9 mouse cellular contexts compared by ENCODE assay signal in the genomic region with DNA sequence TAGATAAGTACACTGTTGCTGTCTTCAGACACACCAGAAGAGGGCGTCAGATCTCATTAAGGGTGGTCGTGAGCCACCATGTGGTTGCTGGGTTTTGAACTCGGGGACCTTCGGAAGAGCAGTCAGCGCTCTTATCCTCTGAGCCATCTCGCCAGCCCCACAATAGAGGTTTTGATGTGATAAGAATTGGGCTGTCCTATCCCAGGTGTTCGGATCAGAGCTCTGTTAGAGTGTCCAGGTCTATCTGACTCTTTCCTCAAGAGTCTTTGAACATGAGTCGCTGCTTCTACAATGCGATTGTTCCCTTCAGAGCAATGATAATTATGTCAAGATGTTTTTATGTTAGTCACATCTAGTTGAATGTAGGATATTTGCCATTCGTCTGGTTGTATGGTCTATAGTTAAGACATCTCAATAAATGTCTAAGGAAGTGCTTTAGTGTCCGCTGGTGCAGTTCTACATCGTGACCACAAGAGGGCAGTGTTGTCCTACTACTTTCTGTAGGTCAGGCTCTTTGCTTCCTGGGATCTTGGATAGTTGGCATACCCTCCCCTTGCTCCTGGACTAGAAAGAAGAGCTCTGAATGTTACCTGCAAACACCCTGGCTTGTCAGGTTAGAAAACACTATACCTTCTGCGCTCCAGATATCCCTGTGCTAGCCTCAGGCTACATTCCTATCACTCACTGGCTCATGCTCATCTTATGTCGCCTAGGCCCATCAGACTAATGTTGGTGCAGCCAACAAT. TPM values are rescaled to one million over a fixed set of nuclear protein-coding genes. Genes with fewer than 3 reads are reported as not detected.
DNase-seq lines count a peak whose midpoint lies in the region; ATAC-seq and TF ChIP-seq lines count a peak whose summit lies in the region.
"Had no signal": no experiment of that assay in that cellular context is flagged by ENCODE, and none has a peak within 500 bp of the region (broad histone marks: within the 10 kb centered on the region; RNA-seq: fewer than 3 reads in every experiment).

No protein-coding gene starts in this region.

- 33% methylated on average over 14 of the region's 14 CpGs for WGBS in kidney, adult 2 months
- 34% methylated on average over 14 of the region's 14 CpGs for WGBS in midbrain, embryonic 12.5 days

- H3K36me3 ChIP-seq in kidney, adult 2 months (ENCODE audit: control insufficient read depth, insufficient read depth, low read length), result no peaks in the 10 kb centered on the region
- H3K36me3 ChIP-seq in midbrain, embryonic 12.5 days, result no peaks in the 10 kb centered on the region

- H3K4me3 ChIP-seq in embryonic fibroblast, embryonic 13.5 days (ENCODE audit: insufficient read depth, low read length), result no peak overlapping the region
- no peak overlapping the region for H3K4me3 ChIP-seq in kidney, adult 2 months (ENCODE audit: insufficient read depth, low read depth, low read length)
- H3K4me3 ChIP-seq in midbrain, embryonic 12.5 days, result no peak overlapping the region

- H3K27ac ChIP-seq in embryonic fibroblast, embryonic 13.5 days (ENCODE audit: insufficient read depth, low read length), result no peak overlapping the region
- no peak overlapping the region for H3K27ac ChIP-seq in kidney, adult 2 months (ENCODE audit: insufficient read depth, low read depth, low read length)
- no peak overlapping the region for H3K27ac ChIP-seq in midbrain, embryonic 12.5 days (replicated peaks)

- ATAC-seq in midbrain, embryonic 12.5 days (ENCODE audit: low FRiP score, low read depth), result peak; percentile 27; the same call in 1 of the 2 replicates

- TF ChIP-seq POLR2A in embryonic fibroblast, embryonic 13.5 days (IDR thresholded peaks at IDR 0.05; ENCODE audit: low read depth, low read length), result no peak
- TF ChIP-seq POLR2A in kidney, adult 2 months (IDR thresholded peaks at IDR 0.05; ENCODE audit: low read depth, low read length), result no peak

- H3K9me3 ChIP-seq in midbrain, embryonic 12.5 days, result no peaks in the 10 kb centered on the region

- no peaks in the 10 kb centered on the region for H3K27me3 ChIP-seq in kidney, adult 2 months (replicated peaks; ENCODE audit: control insufficient read depth, insufficient read depth, low read length)
- no peaks in the 10 kb centered on the region for H3K27me3 ChIP-seq in midbrain, embryonic 12.5 days

- TF ChIP-seq CTCF in embryonic fibroblast, embryonic 13.5 days (IDR thresholded peaks at IDR 0.05; ENCODE audit: borderline replicate concordance, insufficient read depth, low read length), result peak; percentile 48; the same call in 1 of the 2 replicates
- TF ChIP-seq CTCF in kidney, adult 2 months (conservative IDR thresholded peaks at IDR 0.05; ENCODE audit: insufficient read depth, insufficient read length, low read depth, low read length), result peak; percentile 89

- H3K9ac ChIP-seq in midbrain, embryonic 12.5 days (replicated peaks), result no peak overlapping the region

- peak; percentile 18 for DNase-seq in adrenal gland, adult 2 months
- no peak for DNase-seq in adrenal gland, adult 8-10 months
- DNase-seq in right cerebral cortex, adult 2 months (ENCODE audit: low spot score in 2 of 2), result peak; percentile 30 to 35
- DNase-seq in right cerebral cortex, postnatal 25 days, result no peak
- peak; percentile 43 for DNase-seq in kidney, adult 2 months
- DNase-seq in spleen, adult 18-20 months, result no peak

- H3K4me2 ChIP-seq in midbrain, embryonic 12.5 days (replicated peaks), result no peak overlapping the region

- no peaks in the 10 kb centered on the region for H3K4me1 ChIP-seq in embryonic fibroblast, embryonic 13.5 days (ENCODE audit: control insufficient read depth, insufficient read depth, low read length)
- no peaks in the 10 kb centered on the region for H3K4me1 ChIP-seq in kidney, adult 2 months (ENCODE audit: control insufficient read depth, insufficient read depth, low read length)
- no peaks in the 10 kb centered on the region for H3K4me1 ChIP-seq in midbrain, embryonic 12.5 days

RNA-seq across cellular contexts. Expression of a gene that starts 3.8 kb away (rescaled TPM):
- total RNA-seq in adrenal gland, adult 2 months (2021), result not detected
- polyA plus RNA-seq in adrenal gland, adult 2 months (2012; rRNA removed), result not detected in 2 replicates
- not detected for total RNA-seq in adrenal gland, adult 8-10 months (2022)
- polyA plus RNA-seq in embryonic fibroblast, embryonic 13.5 days (2011; ENCODE audit: insufficient read length, low read depth, missing spikeins), result not detected in 2 replicates
- polyA plus RNA-seq in kidney, adult 2 months (2012; rRNA removed), result not detected in 2 replicates
- not detected in 2 replicates for polyA plus RNA-seq in midbrain, embryonic 12.5 days (2016; fragmentation: Nextera tagmentation; extraction: Ambion mirVana)
- polyA plus RNA-seq: heart, embryonic 16.5 days had no signal

RNA-seq across cellular contexts. Expression of a gene that starts 8.4 kb away (rescaled TPM):
- 1 to 10 TPM; 2.7 to 3.0 TPM for total RNA-seq in adrenal gland, adult 2 months (2021)
- polyA plus RNA-seq in adrenal gland, adult 2 months (2012; rRNA removed), result 0.06 and 0.11 TPM in 2 replicates
- total RNA-seq in adrenal gland, adult 8-10 months (2022), result 1 to 10 TPM; 1.7 to 4.7 (median 3.3) TPM
- 1.6 and 2.2 TPM in 2 replicates for polyA plus RNA-seq in embryonic fibroblast, embryonic 13.5 days (2011; ENCODE audit: insufficient read length, low read depth, missing spikeins)
- 0.49 and 0.75 TPM in 2 replicates for polyA plus RNA-seq in kidney, adult 2 months (2012; rRNA removed)
- 2.1 and 2.4 TPM in 2 replicates for polyA plus RNA-seq in midbrain, embryonic 12.5 days (2016; fragmentation: Nextera tagmentation; extraction: Ambion mirVana)

RNA-seq across cellular contexts. Expression of a gene that starts 13.8 kb away (rescaled TPM):
- total RNA-seq in adrenal gland, adult 2 months (2021), result not detected
- polyA plus RNA-seq in adrenal gland, adult 2 months (2012; rRNA removed), result 0.09 and 0.20 TPM in 2 replicates
- not detected for total RNA-seq in adrenal gland, adult 8-10 months (2022)
- not detected in 2 replicates for polyA plus RNA-seq in embryonic fibroblast, embryonic 13.5 days (2011; ENCODE audit: insufficient read length, low read depth, missing spikeins)
- polyA plus RNA-seq in kidney, adult 2 months (2012; rRNA removed), result not detected in 2 replicates
- not detected in 2 replicates for polyA plus RNA-seq in midbrain, embryonic 12.5 days (2016; fragmentation: Nextera tagmentation; extraction: Ambion mirVana)
- polyA plus RNA-seq: heart, embryonic 16.5 days had no signal

RNA-seq across cellular contexts. Expression of a gene that starts 23.8 kb away (rescaled TPM):
- total RNA-seq in adrenal gland, adult 2 months (2021), result 1 to 10 TPM; 6.5 to 7.9 TPM
- polyA plus RNA-seq in adrenal gland, adult 2 months (2012; rRNA removed), result 0.71 and 0.96 TPM in 2 replicates
- total RNA-seq in adrenal gland, adult 8-10 months (2022), result 10 to 100 TPM in 3 of 4 experiments, 1 to 10 TPM in 1; 9.4 to 12.8 (median 11.0) TPM
- polyA plus RNA-seq in embryonic fibroblast, embryonic 13.5 days (2011; ENCODE audit: insufficient read length, low read depth, missing spikeins), result 4.2 and 4.9 TPM in 2 replicates
- polyA plus RNA-seq in kidney, adult 2 months (2012; rRNA removed), result 2.6 and 2.7 TPM in 2 replicates
- 37.4 and 40.2 TPM in 2 replicates for polyA plus RNA-seq in midbrain, embryonic 12.5 days (2016; fragmentation: Nextera tagmentation; extraction: Ambion mirVana)

RNA-seq across cellular contexts. Expression of a gene that starts 26.5 kb away (rescaled TPM):
- not detected for total RNA-seq in adrenal gland, adult 2 months (2021)
- not detected in 2 replicates for polyA plus RNA-seq in adrenal gland, adult 2 months (2012; rRNA removed)
- not detected for total RNA-seq in adrenal gland, adult 8-10 months (2022)
- polyA plus RNA-seq in embryonic fibroblast, embryonic 13.5 days (2011; ENCODE audit: insufficient read length, low read depth, missing spikeins), result not detected in 2 replicates
- polyA plus RNA-seq in kidney, adult 2 months (2012; rRNA removed), result not detected in 2 replicates
- polyA plus RNA-seq in midbrain, embryonic 12.5 days (2016; fragmentation: Nextera tagmentation; extraction: Ambion mirVana), result not detected in 2 replicates
- polyA plus RNA-seq: heart, embryonic 16.5 days had no signal

Comparison
In these comparisons a context has a peak if more than half of its experiments do, and no peak if none do; other contexts are left out.
1. DNase-seq: peak in adrenal gland, adult 2 months (single experiment), right cerebral cortex, adult 2 months (2 of 2) and kidney, adult 2 months (single experiment); none in adrenal gland, adult 8-10 months (single experiment), right cerebral cortex, postnatal 25 days (single experiment) and spleen, adult 18-20 months (0 of 2).